Mouse (Mus musculus): ENCODE measurements around the gene Mipep. TPM values are rescaled to one million over a fixed set of nuclear protein-coding genes. Genes with fewer than 3 reads are reported as not detected.

Gene Mipep
- polyA plus RNA-seq, 1 experiment from 2014 or later = 20.9 TPM

DNA sequence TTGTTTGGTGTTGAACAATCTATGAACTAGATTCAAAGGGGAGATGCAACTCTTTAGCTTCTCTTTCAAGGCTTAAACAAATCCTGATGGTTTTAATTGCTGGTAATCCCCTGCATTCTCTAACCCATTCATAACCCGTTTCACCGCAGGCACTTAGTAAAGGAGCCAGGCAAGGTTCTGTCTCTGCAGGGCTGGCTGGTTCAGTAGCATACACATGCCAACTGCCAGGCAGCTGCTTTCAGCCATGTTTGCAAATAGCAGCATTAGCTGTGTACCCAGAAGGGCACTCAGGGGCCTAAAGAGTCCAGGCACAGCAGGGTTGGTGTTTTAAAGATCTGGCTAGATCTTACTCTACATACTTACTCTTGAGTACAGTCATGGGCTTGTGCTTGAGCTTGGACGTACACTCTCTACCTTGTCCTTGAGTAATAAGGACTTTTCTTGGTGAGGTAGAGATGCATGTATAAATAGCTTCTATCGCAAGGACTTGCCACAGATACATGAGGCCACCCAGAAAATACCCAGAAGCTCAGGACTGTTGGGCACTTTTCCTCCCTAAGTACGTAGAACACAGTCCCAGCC lies 113.8 kb downstream of the Mipep start:
- in situ Hi-C loops (cut with MboI; ENCODE audit: low pct_unique_long_range_greater_than_20kb) = no loop called here
- DNase-seq (ENCODE audit: low read depth, low spot score) (no peak), ATAC-seq (no peak)
- no peak for TF ChIP-seq CTCF (IDR thresholded peaks at IDR 0.05)
- no peaks in the 10 kb centered on the region for H3K27me3 ChIP-seq
- ChIA-PET CTCF (no interaction called here), POLR2A (no interaction called here)

DNA sequence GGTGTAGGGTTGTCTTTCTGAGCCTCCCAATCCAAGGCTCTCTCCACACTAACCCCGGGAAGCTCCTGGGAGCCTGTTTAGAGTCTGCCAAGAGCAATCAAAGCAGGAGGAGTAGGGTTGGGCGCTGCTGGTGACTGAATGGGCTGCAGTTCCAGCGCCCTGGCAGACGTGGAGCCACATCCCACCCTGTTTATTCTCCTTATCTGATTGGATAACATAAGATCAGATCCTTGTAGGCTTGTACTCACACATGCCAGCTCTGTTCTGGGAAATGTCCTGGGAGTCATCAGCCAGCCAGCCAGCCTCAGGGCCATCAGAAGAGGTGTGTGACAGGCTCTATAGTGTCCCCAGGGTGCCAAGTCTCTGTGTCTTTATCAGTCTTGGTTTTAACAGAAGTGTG lies 120.1 kb downstream of the Mipep start:
- no peaks in the 10 kb centered on the region for H3K27me3 ChIP-seq
- CTCF ChIA-PET = no interaction called here
- TF ChIP-seq CTCF (IDR thresholded peaks at IDR 0.05) = no peak
- in situ Hi-C loops (cut with MboI; ENCODE audit: low pct_unique_long_range_greater_than_20kb) = loop anchor here (5.0 kb wide), 1 partner anchor 52 kb away; no protein-coding TSS in a partner anchor
- DNase-seq (ENCODE audit: low read depth, low spot score) (no peak), ATAC-seq (no peak)
- POLR2A ChIA-PET = no interaction called here

DNA sequence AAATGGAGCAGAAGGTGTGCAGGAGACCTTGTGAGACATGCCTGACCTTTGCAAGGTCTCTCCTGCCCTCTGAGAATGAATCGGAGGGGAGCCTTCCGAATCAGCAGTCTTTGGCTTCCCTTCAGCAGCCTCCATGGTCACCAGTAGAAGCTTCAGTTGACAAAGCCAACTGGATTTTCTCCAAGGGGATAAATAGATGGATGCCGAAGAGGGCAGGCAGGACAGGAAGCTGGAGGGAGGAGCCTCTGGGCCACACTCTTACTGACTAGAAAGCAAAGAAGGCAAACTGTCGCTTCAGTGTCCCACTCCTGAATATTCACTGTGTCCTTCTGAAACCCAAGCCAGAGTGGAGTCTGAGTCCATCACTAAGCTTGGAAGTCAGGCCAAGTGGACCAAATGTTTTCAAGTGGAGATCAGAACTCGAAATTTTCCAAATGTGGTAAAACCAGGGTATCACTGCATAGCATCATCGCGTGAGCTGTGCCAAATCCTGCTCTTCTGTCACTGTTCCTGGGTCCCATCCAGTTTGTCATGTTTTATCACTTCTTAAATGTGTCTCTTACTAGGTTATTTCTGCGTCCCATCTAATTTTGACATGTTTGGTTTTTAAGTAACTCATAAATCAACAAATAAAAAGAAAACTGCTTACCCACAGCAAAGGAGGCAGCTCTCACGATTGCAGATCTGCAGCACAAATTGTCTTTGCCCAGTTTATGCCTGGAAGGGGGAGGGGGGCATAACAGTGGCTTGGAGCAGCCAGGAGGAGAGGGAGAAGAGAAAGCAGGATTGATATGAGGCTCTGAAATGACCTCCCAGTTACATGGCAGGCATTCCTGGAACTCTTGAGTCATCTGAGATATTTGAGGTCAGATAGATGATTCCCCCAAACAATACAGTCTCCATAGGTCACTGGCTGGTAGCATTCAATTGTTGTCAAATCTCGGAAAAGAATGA lies 122.3 kb downstream of the Mipep start:
- ChIA-PET POLR2A (no interaction called here), CTCF (no interaction called here)
- TF ChIP-seq CTCF (IDR thresholded peaks at IDR 0.05) = no peak
- ATAC-seq (no peak), DNase-seq (ENCODE audit: low read depth, low spot score) (no peak)
- in situ Hi-C loops (cut with MboI; ENCODE audit: low pct_unique_long_range_greater_than_20kb) = no loop called here
- H3K27me3 ChIP-seq = no peaks in the 10 kb centered on the region

DNA sequence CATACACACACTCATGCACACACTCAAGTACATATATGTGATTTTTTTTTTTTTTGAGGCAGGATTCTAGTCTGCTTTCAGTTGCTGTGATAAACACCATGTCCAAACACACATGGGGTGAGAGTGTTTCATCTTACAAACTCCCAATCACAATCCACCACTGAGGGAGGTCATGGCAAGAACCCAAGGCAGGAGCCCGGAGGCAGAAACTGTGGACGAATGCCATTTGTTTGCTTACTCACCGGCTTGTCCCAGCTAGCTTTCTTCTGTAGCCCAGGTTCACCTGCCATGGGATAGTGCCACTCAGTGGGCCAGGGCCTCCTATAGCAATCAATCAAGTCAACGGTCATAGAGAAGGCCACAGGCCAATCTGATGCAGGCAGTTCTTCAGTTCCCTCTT lies 125.0 kb downstream of the Mipep start:
- POLR2A ChIA-PET = no interaction called here
- CTCF ChIA-PET = no interaction called here
- H3K27me3 ChIP-seq = no peaks in the 10 kb centered on the region
- no peak for ATAC-seq
- in situ Hi-C loops (cut with MboI; ENCODE audit: low pct_unique_long_range_greater_than_20kb) = no loop called here
- TF ChIP-seq CTCF (IDR thresholded peaks at IDR 0.05) = no peak
- no peak for DNase-seq (ENCODE audit: low read depth, low spot score)

DNA sequence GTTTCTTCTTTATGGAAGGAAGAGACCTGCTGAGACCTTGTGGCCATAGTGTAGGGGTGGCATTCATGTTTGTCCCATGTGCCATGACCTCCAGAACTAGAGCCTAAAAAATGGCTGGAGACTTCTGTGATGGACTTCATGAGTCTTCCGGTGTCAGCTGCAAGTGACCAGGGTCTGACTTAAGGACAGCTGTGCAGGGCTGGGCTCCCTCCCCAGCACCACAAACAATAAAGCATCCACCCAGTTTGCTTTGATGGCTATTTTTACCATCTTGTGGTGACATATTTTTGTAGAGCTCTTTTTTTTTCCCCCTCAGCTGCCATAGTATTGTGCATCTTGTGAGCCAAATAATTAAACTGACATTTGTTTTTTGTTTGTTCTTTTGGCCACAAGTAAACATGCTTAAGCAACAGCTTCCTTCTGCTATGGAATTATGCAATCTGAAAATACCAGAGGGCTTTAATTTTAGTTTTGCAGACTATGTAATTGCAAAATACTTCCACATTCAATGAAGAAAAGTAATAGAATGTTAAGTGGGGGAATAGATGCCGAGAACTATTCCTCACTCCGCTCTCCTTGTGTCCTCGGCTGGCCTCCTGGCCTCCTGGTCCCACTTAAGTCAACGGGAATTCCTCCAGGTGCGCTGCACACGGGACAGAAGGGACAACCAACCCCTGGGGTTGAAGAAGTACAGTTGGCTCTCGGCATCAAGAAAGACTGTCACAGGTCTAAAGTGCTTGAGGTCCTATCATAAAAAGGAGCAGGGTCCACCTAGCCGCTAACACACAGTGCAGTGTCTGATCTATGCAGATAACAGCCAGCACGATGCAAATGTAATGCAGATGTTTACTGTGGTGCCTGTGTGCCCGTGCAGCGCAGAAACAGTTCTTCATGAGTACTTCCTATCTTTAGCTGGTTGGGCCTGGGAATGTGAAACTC lies 126.4 kb downstream of the Mipep start:
- ATAC-seq = no peak
- TF ChIP-seq CTCF (IDR thresholded peaks at IDR 0.05) = no peak
- POLR2A ChIA-PET = no interaction called here
- no peaks in the 10 kb centered on the region for H3K27me3 ChIP-seq
- CTCF ChIA-PET = no interaction called here
- no peak for DNase-seq (ENCODE audit: low read depth, low spot score)
- in situ Hi-C loops (cut with MboI; ENCODE audit: low pct_unique_long_range_greater_than_20kb) = no loop called here

DNA sequence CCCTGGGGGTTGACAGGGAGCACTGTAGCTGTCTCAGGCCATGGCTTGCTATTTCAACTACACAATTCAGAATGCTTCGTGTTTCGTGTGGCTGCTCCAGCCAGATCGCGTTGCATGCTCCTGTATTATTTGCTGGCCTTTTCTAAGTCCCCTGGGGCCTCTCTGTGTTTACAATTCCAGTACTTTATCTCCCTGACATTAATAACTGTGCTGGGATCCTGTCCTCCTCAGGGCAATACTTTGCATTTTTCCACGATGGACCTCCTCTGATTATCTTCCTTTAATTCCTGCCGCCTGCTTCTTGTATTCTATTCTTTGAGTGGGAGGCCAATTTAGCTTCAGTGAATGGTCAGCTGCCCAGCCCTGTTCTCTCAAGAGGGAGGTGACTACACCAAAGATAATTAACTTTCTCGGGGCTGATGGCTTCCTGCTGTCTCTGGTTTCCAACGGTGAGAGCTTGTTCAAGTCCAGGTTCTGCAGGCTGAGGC lies 128.7 kb downstream of the Mipep start:
- POLR2A ChIA-PET = no interaction called here
- DNase-seq (ENCODE audit: low read depth, low spot score) = no peak
- ATAC-seq = no peak
- in situ Hi-C loops (cut with MboI; ENCODE audit: low pct_unique_long_range_greater_than_20kb) = no loop called here
- TF ChIP-seq CTCF (IDR thresholded peaks at IDR 0.05) = no peak
- CTCF ChIA-PET = no interaction called here
- no peaks in the 10 kb centered on the region for H3K27me3 ChIP-seq

DNA sequence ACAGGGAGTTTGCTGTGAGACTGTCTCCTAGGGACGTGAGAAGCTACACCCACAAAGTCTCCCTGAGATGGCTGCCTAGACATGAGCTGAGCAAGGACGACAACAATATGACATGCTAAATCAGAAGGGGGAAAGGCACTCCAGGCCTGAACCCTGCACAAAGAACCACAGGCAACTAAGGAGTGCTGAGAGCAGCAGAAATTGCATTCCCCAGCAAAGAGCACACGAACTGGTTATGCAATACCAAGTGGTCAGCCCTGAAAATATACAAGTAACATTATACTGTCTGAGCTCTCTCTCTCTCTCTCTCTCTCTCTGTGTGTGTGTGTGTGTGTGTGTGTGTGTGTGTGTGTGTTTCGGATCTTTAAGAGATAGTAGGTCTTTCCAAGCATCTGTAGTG lies 132.3 kb downstream of the Mipep start:
- POLR2A ChIA-PET = no interaction called here
- CTCF ChIA-PET = no interaction called here
- DNase-seq (ENCODE audit: low read depth, low spot score) (no peak), ATAC-seq (no peak)
- no peak for TF ChIP-seq CTCF (IDR thresholded peaks at IDR 0.05)
- no peaks in the 10 kb centered on the region for H3K27me3 ChIP-seq
- in situ Hi-C loops (cut with MboI; ENCODE audit: low pct_unique_long_range_greater_than_20kb) = no loop called here

DNA sequence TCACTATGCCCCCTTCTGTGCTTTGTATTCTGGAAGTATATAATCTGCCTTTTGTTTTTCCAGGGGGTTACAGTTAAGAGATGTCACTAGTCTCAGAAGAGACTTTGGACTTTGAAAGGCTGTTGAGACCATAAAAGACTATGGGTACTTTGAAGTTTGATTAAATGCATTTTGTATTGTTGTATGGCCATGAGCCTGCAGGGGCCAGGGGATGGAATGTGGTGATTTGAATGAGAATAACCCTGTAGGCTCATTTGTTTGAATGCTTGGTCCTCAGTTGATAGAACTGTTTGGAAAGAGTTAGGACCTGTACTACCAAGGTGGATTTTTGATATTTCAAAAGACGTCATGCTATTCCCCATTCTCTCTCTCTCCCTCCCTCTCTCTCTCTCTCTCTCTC lies 141.6 kb downstream of the Mipep start:
- CTCF ChIA-PET = no interaction called here
- no peak for TF ChIP-seq CTCF (IDR thresholded peaks at IDR 0.05)
- in situ Hi-C loops (cut with MboI; ENCODE audit: low pct_unique_long_range_greater_than_20kb) = no loop called here
- ATAC-seq (no peak), DNase-seq (ENCODE audit: low read depth, low spot score) (no peak)
- peaks cover 3% of the 10 kb centered on the region for H3K27me3 ChIP-seq
- POLR2A ChIA-PET = no interaction called here

DNA sequence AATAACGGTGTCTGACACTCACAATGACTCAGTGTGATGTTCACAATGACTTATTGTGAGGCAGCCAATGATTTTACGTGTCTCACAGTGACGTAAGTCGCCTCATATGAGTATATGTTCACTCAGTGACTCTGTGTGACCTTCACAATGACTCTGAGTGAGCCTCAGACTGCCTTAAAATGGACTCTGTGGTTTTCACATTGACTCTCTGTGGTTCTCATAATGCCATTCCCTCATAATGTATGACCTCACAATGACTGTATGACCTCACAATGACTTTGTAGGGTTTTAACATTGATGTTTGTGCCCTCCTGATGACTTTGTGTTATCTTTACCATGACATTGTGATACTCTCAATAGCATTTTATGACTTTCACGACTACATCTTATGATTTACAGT lies 151.3 kb downstream of the Mipep start:
- CTCF ChIA-PET = no interaction called here
- DNase-seq (ENCODE audit: low read depth, low spot score) = no peak
- peaks cover 8% of the 10 kb centered on the region for H3K27me3 ChIP-seq
- no peak for TF ChIP-seq CTCF (IDR thresholded peaks at IDR 0.05)
- POLR2A ChIA-PET = no interaction called here
- in situ Hi-C loops (cut with MboI; ENCODE audit: low pct_unique_long_range_greater_than_20kb) = no loop called here
- no peak for ATAC-seq

DNA sequence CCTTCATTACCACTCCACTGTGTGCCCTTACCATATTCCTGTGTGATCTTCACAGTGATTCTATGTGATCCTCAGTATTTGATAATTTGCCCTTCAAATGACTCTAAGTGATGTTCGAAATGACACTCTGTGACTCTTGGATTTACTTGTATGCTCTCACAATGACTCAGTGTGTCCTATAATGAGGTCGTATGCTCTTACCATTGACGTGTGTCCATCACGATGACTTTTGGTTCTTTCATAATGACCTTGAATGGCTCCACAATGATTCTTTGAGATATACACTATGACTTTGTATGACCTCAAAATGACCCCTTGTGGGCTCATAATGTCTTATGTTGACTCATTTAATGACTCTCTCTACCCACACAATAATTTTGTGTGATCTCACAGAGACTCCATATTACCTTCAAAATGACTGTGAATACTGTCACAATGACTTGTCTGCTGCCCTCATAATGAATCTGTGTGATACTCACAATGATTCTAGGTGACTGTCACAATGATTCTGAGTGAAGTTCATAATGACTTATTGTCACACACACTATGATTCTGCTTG lies 153.2 kb downstream of the Mipep start:
- H3K27me3 ChIP-seq = peaks cover 10% of the 10 kb centered on the region
- TF ChIP-seq CTCF (IDR thresholded peaks at IDR 0.05) = no peak
- ATAC-seq (no peak), DNase-seq (ENCODE audit: low read depth, low spot score) (no peak)
- POLR2A ChIA-PET = no interaction called here
- CTCF ChIA-PET = no interaction called here
- in situ Hi-C loops (cut with MboI; ENCODE audit: low pct_unique_long_range_greater_than_20kb) = no loop called here

Other genes with a start within 250 kb of the Mipep start
- gene Spata13, start 150.6 kb upstream of the Mipep start, polyA plus RNA-seq (2021) = 2.9 TPM
- not detected for gene C1qtnf9, start 16.4 kb upstream of the Mipep start, polyA plus RNA-seq (2021)